Mouse (Mus musculus) heart, embryonic 13.5 days (tissue): Measurements from ENCODE around the gene Slco1c1. TPM values are rescaled to one million over a fixed set of nuclear protein-coding genes. Genes with fewer than 3 reads are reported as not detected.
"Not testable (repeated sequence)": the region's sequence is repeated elsewhere in the genome, so short reads cannot be mapped to it uniquely, and the experiment has no call there.

Experiments used
- ATAC-seq: fragments of 200-750 bp; cut with Nextera tagmentation; 2 replicates; pipeline ENCODE4 v1.8.0; 2017; ENCODE audit warnings: moderate TSS enrichment; ENCODE audit not compliant: insufficient number of reproducible peaks, low FRiP score, low TSS enrichment; ENCODE audit errors: extremely low read depth
- H3K27ac ChIP-seq: fragments of 300-500 bp; sonication (generic); replicated peaks from 2 replicates; pipeline ENCODE4 v1.5.1; 2015; ENCODE audit warnings: moderate library complexity, mild to moderate bottlenecking, inconsistent platforms
- H3K27me3 ChIP-seq: fragments of 300-500 bp; sonication (generic); replicated peaks from 2 replicates; pipeline ENCODE4 v1.6.1; 2015; ENCODE audit warnings: mild to moderate bottlenecking, inconsistent platforms
- H3K36me3 ChIP-seq: fragments of 300-500 bp; sonication (generic); 2 replicates; pipeline ENCODE4 v1.6.1; 2015; ENCODE audit warnings: mild to moderate bottlenecking, inconsistent platforms
- H3K4me1 ChIP-seq: fragments of 300-500 bp; sonication (generic); 2 replicates; pipeline ENCODE4 v1.6.1; 2015; ENCODE audit warnings: inconsistent platforms
- H3K4me2 ChIP-seq: fragments of 300-500 bp; sonication (generic); 2 replicates; pipeline ENCODE4 v1.6.1; 2015; ENCODE audit warnings: inconsistent platforms, mild to moderate bottlenecking, moderate library complexity
- H3K4me3 ChIP-seq: fragments of 300-500 bp; sonication (generic); 2 replicates; pipeline ENCODE4 v1.5.1; 2015; ENCODE audit warnings: moderate library complexity, mild to moderate bottlenecking, inconsistent platforms
- H3K9ac ChIP-seq: fragments of 300-500 bp; sonication (generic); 2 replicates; pipeline ENCODE4 v1.6.1; 2015; ENCODE audit warnings: inconsistent platforms, mild to moderate bottlenecking, moderate library complexity
- H3K9me3 ChIP-seq: fragments of 300-500 bp; sonication (generic); 2 replicates; pipeline ENCODE4 v1.6.1; 2016; ENCODE audit warnings: inconsistent platforms
- WGBS: fragments of 180-500 bp; shearing (Covaris S2); methylation state at CpG from one replicate; pipeline ENCODE4 v1.1.7; 2015; ENCODE audit warnings: mixed read lengths; 5-methylcytosine and 5-hydroxymethylcytosine counted together
- polyA plus RNA-seq: library from polyadenylated mRNA; unstranded; fragments of >200 nt; fragmentation: Nextera tagmentation; extraction: Ambion mirVana; gene quantifications from 2 replicates; pipeline ENCODE4 v1.2.1, GENCODE M21; 2015

Slco1c1 gene
- polyA plus RNA-seq, 1 experiment from 2014 or later: 0.19 TPM

GRCm38 (mm10) chr6:141590598-141591200 is 66.5 kb downstream of the Slco1c1 start:
- not testable (repeated sequence) for H3K9ac ChIP-seq, H3K4me2 ChIP-seq, H3K4me3 ChIP-seq, H3K36me3 ChIP-seq, ATAC-seq, H3K27me3 ChIP-seq, H3K27ac ChIP-seq, H3K9me3 ChIP-seq, H3K4me1 ChIP-seq
- 51% methylated on average over 4 of the region's 4 CpGs for WGBS

DNA sequence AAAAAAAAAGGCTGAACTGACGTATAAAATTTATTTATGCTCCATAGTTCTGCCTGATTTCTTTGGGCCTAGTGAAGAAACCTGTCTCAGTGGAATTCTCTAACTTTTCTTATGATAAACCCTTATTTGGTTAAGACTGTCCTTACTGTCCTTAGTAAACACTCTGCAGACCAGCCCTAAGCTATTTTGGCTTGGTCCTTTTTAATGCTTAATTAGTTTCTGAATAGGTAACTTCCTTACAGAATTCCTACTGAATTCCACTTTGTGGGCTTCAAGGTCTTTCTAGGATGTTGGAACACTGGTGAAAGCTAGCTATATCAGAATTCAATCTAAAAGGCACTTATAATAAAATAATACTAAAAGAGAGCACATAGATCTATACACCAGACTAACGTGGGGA is 71.9 kb downstream of the Slco1c1 start:
- H3K4me1 ChIP-seq: no peaks in the 10 kb centered on the region
- WGBS: 70% methylated on average over 2 of the region's 2 CpGs

GRCm38 (mm10) chr6:141597037-141597436 is 72.9 kb downstream of the Slco1c1 start:
- H3K9ac ChIP-seq: no peak overlapping the region
- H3K4me1 ChIP-seq: no peaks in the 10 kb centered on the region
- no peaks in the 10 kb centered on the region for H3K36me3 ChIP-seq
- no peak overlapping the region for H3K4me3 ChIP-seq
- no peak for ATAC-seq
- 96% methylated on average over 2 of the region's 2 CpGs for WGBS
- peaks cover 5% of the 10 kb centered on the region for H3K9me3 ChIP-seq
- H3K27ac ChIP-seq: no peak overlapping the region
- H3K27me3 ChIP-seq: no peaks in the 10 kb centered on the region
- no peak overlapping the region for H3K4me2 ChIP-seq

More for the DNA sequence above, 71.9 kb downstream of the Slco1c1 start:
- Histone ChIP-seq H3K36me3 (no peaks in the 10 kb centered on the region), H3K9me3 (peaks cover 5% of the 10 kb centered on the region), H3K9ac (no peak overlapping the region), H3K27me3 (no peaks in the 10 kb centered on the region), H3K4me2 (no peak overlapping the region), H3K27ac (no peak overlapping the region), H3K4me3 (no peak overlapping the region)
- no peak for ATAC-seq

GRCm38 (mm10) chr6:141600940-141601339 is 76.8 kb downstream of the Slco1c1 start:
- H3K4me3 ChIP-seq: no peak overlapping the region
- no peaks in the 10 kb centered on the region for H3K27me3 ChIP-seq
- no peak overlapping the region for H3K4me2 ChIP-seq
- H3K27ac ChIP-seq: no peak overlapping the region
- no peak overlapping the region for H3K9ac ChIP-seq
- H3K36me3 ChIP-seq: no peaks in the 10 kb centered on the region
- H3K9me3 ChIP-seq: peaks cover 5% of the 10 kb centered on the region
- WGBS: 58% methylated on average over 9 of the region's 9 CpGs
- no peaks in the 10 kb centered on the region for H3K4me1 ChIP-seq
- ATAC-seq: no peak

DNA sequence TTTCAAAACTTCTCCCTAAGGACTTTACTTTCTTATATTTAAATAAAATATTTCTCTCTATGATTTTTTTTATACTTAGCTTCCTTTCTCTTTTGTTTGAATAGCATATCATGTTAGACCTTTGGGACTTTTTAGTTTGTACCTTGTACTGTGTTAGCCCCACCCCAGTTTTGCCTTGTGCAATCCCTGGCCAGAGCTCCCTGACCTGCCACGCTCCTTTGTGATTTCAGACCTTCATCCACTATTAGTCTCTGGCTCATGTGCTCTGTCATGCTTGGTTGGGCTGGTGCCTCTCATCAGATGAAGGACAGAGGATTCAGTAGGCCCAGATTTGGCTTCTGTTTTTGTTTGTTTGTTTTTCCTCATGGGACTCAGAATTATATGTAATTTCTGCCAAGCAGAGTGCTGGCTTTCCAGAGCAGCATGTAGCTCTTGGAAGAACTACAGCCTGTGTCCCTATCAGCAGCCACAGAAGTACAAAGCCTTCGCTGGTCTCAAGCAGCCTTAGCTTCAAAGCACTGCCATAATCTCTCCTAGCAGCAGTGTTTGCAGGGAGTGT is 86.6 kb downstream of the Slco1c1 start:
- Histone ChIP-seq H3K4me2 (no peak overlapping the region), H3K9ac (no peak overlapping the region), H3K4me1 (no peaks in the 10 kb centered on the region), H3K27me3 (no peaks in the 10 kb centered on the region), H3K9me3 (no peaks in the 10 kb centered on the region), H3K27ac (no peak overlapping the region), H3K4me3 (no peak overlapping the region), H3K36me3 (no peaks in the 10 kb centered on the region)
- no peak for ATAC-seq
- 58% methylated on average over 2 of the region's 2 CpGs for WGBS

GRCm38 (mm10) chr6:141614017-141614416 is 89.8 kb downstream of the Slco1c1 start:
- ATAC-seq: no peak
- Histone ChIP-seq H3K27ac (no peak overlapping the region), H3K9ac (no peak overlapping the region), H3K4me1 (no peaks in the 10 kb centered on the region), H3K36me3 (no peaks in the 10 kb centered on the region), H3K4me3 (no peak overlapping the region), H3K27me3 (no peaks in the 10 kb centered on the region), H3K9me3 (no peaks in the 10 kb centered on the region), H3K4me2 (no peak overlapping the region)

- H3K9ac ChIP-seq: no peak overlapping the region
- no peaks in the 10 kb centered on the region for H3K4me1 ChIP-seq
- no peaks in the 10 kb centered on the region for H3K27me3 ChIP-seq
- no peaks in the 10 kb centered on the region for H3K9me3 ChIP-seq
- H3K27ac ChIP-seq: no peak overlapping the region
- ATAC-seq: no peak
- WGBS: 77% methylated on average over 3 of the region's 3 CpGs
- H3K36me3 ChIP-seq: no peaks in the 10 kb centered on the region
- H3K4me2 ChIP-seq: no peak overlapping the region
- H3K4me3 ChIP-seq: no peak overlapping the region
Observed at GRCm38 (mm10) chr6:141615348-141615747, 91.2 kb downstream of the Slco1c1 start.

Other genes with a start within 250 kb of the Slco1c1 start
- gene Slco1b2, start 105.2 kb downstream of the Slco1c1 start, polyA plus RNA-seq: not detected in 2 replicates
- not detected in 2 replicates for gene Gm5724, start 249.4 kb downstream of the Slco1c1 start, polyA plus RNA-seq